Mouse (Mus musculus) adrenal gland, adult 10 weeks (tissue): Measurements from ENCODE around the gene Zfp385a. TPM values are rescaled to one million over a fixed set of nuclear protein-coding genes. Genes with fewer than 3 reads are reported as not detected.

Source experiments
- polyA plus RNA-seq: library from polyadenylated mRNA; stranded (reverse); fragments of 350-450 nt; fragmentation: Illumina TruSeq; extraction: RNeasy Lipid Tissue Mini Kit (QIAGEN cat#74804); gene quantifications from one replicate; pipeline ENCODE4 v1.2.3, GENCODE M21; 2014; ENCODE audit warnings: low read depth, low replicate concordance

Zfp385a gene
- polyA plus RNA-seq = not detected

DNA sequence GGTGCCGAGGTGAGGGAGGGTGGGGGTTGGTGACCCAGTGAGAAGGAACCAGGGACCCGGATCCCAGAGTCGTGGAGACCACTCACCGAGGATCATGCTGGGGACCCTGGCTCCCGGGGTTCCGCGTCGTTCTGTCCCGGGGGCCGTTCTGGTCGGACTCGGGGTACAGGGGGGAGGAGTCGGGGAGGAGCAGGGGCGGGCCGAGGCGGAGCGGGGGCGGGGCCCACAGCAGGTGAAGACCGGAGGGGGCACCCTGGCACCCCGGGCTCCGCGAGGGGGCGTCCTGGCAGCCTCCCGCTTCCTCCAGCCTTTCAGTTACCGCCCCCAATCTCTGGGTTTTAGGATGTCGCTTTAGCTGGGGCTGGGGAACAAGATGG is at the start of gene Zfp385a:
TSS of gene Zfp385a (minus strand) at position 133 of the 377 bp plus-strand sequence.

DNA sequence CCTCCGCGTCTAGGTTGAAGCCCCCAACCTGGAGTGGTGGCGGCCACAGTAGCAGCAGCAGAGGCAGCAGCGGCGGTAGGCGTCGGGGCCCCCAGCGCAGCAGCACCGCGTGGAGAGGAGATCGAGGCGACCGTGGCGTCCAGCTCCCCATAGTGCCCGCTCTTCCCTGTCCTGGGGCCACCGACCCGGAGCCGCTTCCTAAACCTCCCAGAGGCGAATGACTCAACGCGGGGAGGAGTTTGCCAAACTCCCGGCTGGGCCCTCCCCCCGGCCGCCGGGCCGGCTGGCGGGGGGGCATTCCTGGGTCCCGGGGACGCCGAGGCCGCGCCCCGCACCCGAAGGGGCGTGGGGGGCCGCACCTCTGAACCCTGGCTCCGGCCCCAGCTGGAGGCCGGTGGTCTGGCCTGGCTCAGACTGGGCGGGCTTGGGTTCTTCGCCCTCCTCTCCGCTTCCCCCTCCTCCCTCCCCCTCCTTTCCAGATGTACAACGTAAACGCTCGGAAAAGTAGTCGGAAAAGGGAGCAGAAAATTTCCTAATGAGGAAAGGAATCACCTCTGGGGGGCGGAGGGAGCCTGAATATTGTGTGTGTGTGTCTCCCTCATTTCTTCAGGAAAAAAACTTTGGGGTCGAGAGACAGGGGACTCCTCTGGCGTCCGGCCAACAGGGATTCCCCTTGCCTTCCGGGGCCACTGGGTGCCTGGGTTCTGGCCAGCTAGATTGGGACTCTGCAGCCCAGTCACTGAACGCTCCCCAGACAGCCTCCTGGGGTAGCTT is 26.7 kb upstream of the Zfp385a start, which contains the start of gene Itga5:
TSS of gene Itga5 (minus strand) at position 388 of the 774 bp plus-strand sequence.

GRCm38 (mm10) chr15:103310365-103310910 is 29.5 kb downstream of the Zfp385a start, which contains the start of gene Gpr84:
Gene Gpr84, minus strand, starts transcription at chr15:103310612.

DNA sequence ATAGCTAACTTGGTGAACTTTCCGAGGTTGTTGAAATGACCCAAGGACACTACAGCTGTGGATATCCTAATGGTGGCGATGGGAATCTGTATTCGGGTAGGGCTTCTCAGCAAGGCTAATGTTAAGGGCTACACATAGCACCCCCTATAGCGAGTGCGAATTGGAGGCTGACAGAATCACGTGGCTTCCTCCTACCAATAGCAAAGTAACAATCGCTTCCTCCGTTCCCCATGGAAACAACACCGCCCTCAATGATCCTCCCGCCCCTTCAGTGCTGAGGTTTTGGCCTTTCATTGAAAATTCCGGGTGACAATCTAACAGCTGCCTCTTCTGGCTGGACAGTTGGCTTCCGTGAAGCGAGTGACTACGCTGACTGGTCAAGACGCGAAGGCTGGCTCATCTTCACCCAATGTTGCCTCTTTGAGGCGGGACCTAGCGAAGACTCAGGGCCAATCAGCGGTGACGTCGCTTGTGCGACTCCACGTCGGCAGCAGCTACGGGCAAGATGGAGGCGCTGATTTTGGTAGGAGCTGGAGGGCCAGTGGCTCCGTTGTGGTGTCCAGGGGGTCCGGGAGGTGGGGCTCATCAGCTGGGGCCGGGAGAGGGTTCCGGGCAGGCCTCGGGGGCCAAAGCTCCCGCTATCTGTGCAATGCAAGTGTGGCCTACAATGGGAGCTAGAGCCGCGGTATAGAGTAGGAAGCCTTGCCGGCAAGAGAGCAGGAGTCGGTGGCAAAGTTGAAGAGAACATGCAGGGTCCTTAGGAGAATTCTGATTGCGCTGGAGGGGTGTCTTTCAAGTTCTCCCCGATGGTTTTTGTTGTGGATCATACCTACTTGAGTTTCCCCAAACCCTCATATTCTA is 67.2 kb downstream of the Zfp385a start, which contains the start of gene Copz1:
TSS of gene Copz1 (plus strand) at position 296 of the 861 bp plus-strand sequence.

Other genes with a start within 250 kb of the Zfp385a start
- gene Smug1, start 173.0 kb downstream of the Zfp385a start, polyA plus RNA-seq = 10.0 TPM
- 121 TPM for gene Cbx5, start 100.3 kb downstream of the Zfp385a start, polyA plus RNA-seq
- gene Hnrnpa1, start 99.7 kb downstream of the Zfp385a start, polyA plus RNA-seq = 348 TPM
- not detected for gene Nfe2, start 81.7 kb downstream of the Zfp385a start, polyA plus RNA-seq
- gene Copz1, start 67.4 kb downstream of the Zfp385a start, polyA plus RNA-seq = 93.5 TPM
- gene Gpr84, start 29.5 kb downstream of the Zfp385a start, polyA plus RNA-seq = not detected
- gene Itga5, start 26.7 kb upstream of the Zfp385a start, polyA plus RNA-seq = 2.2 TPM
- gene Gtsf1, start 90.4 kb upstream of the Zfp385a start, polyA plus RNA-seq = not detected
- gene Gtsf2, start 108.4 kb upstream of the Zfp385a start, polyA plus RNA-seq = not detected
- gene Nckap1l, start 113.7 kb upstream of the Zfp385a start, polyA plus RNA-seq = 4.3 TPM
- 1.2 TPM for gene Pde1b, start 162.9 kb upstream of the Zfp385a start, polyA plus RNA-seq
- gene Ppp1r1a, start 197.9 kb upstream of the Zfp385a start, polyA plus RNA-seq = 3.8 TPM
- gene Glycam1, start 225.0 kb upstream of the Zfp385a start, polyA plus RNA-seq = not detected